Mouse (Mus musculus): Measurements from ENCODE around the gene Rhbdl1.
A peak's percentile ranks its signal among the peaks of the same experiment; 100 is the strongest.

Gene Rhbdl1

GRCm38 (mm10) chr17:25837076-25837410, at the start of gene Rhbdl1:
Rhbdl1 (minus strand) TSS chr17:25837295.
- peak; percentile 91 for DNase-seq

- DNase-seq = no peak
Measured at GRCm38 (mm10) chr17:25886806-25887205, 49.7 kb upstream of the Rhbdl1 start.

GRCm38 (mm10) chr17:25885636-25886035, 48.5 kb upstream of the Rhbdl1 start:
- peak in 1 of 2 experiments; percentile 60 for DNase-seq

GRCm38 (mm10) chr17:25883824-25884223, 46.7 kb upstream of the Rhbdl1 start:
- DNase-seq = peak in 1 of 2 experiments; percentile 35

GRCm38 (mm10) chr17:25883268-25883667, 46.2 kb upstream of the Rhbdl1 start:
- no peak for DNase-seq

- no peak for DNase-seq
Measured at GRCm38 (mm10) chr17:25882306-25882705, 45.2 kb upstream of the Rhbdl1 start.

GRCm38 (mm10) chr17:25881691-25882090, 44.6 kb upstream of the Rhbdl1 start:
- DNase-seq = no peak

- DNase-seq = peak in 1 of 2 experiments; percentile 33
Measured at GRCm38 (mm10) chr17:25880913-25881641, 44.0 kb upstream of the Rhbdl1 start.

- DNase-seq = peak in 1 of 2 experiments; percentile 44
Measured at GRCm38 (mm10) chr17:25880196-25880910, 43.3 kb upstream of the Rhbdl1 start, which contains the start of gene Wfikkn1. Wfikkn1 (minus strand) TSS chr17:25880858.

GRCm38 (mm10) chr17:25879750-25880149, 42.7 kb upstream of the Rhbdl1 start:
- peak in 1 of 2 experiments; percentile 49 for DNase-seq

- DNase-seq = peak in 1 of 2 experiments; percentile 68
Measured at GRCm38 (mm10) chr17:25879261-25879660, 42.2 kb upstream of the Rhbdl1 start.

- DNase-seq = no peak
Measured at GRCm38 (mm10) chr17:25878611-25879180, 41.6 kb upstream of the Rhbdl1 start.

- no peak for DNase-seq
Measured at GRCm38 (mm10) chr17:25877741-25878610, 40.9 kb upstream of the Rhbdl1 start.

GRCm38 (mm10) chr17:25877025-25877424, 39.9 kb upstream of the Rhbdl1 start:
- DNase-seq = no peak

- DNase-seq = no peak
Measured at GRCm38 (mm10) chr17:25876347-25876915, 39.3 kb upstream of the Rhbdl1 start.

GRCm38 (mm10) chr17:25875171-25876136, 38.4 kb upstream of the Rhbdl1 start:
- peak; percentile 94 to 95 for DNase-seq

- DNase-seq = peak; percentile 97 to 98
Measured at GRCm38 (mm10) chr17:25874721-25875170, 37.7 kb upstream of the Rhbdl1 start, which contains the start of gene Mettl26. Mettl26 (plus strand) TSS chr17:25875074.

GRCm38 (mm10) chr17:25874148-25874720, 37.1 kb upstream of the Rhbdl1 start:
- no peak for DNase-seq

GRCm38 (mm10) chr17:25873405-25874147, 36.5 kb upstream of the Rhbdl1 start:
- no peak for DNase-seq

- DNase-seq = no peak
Measured at GRCm38 (mm10) chr17:25872676-25873075, 35.6 kb upstream of the Rhbdl1 start.
